Mouse (Mus musculus) heart, postnatal 36 days (tissue): Measurements from ENCODE around the gene Fam71b. TPM values are rescaled to one million over a fixed set of nuclear protein-coding genes. Genes with fewer than 3 reads are reported as not detected.

ENCODE experiments used
- DNase-seq, 2 experiments: peaks; one replicate each; pipeline ENCODE4 v3.0.0; 2021 to 2022
- intact Hi-C: fragments of 180-260 bp; cut with DNase I; formaldehyde crosslinking; loops from one replicate; pipeline ENCODE4 v1.15.1; 2025
- total RNA-seq, 2 experiments: library from RNA; stranded (reverse); gene quantifications; 2 replicates each; pipeline ENCODE4 v1.2.3; 2021

Gene Fam71b
- total RNA-seq, 2 experiments from 2014 or later = not detected

DNA sequence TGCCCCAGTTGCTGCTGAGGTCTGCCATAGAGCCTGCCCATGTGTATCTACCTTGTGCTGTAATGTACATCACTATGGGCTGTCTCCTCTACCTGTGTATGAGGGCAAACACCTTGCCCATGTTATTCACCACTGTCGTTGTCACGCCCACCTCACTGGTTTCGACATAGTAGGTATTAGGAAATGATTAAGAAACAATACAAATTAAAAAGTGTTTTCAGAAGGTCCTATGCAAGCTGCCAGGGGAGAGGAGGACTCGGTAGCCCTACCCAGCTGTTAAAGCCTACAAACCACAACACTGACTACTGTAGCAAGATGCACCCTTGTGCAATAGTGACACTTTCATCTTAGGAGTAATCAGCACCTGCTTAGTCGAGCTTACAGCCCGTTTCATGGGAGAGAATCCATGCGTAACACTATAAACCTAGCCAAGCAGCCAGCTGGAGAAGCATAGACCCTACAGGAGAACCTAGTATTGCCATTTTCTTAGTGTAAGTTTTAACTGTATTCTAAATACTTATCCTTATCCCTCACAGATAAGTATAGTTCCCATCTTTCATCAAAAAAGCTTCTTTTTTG lies 16.2 kb upstream of the Fam71b start:
- DNase-seq = no peak
- intact Hi-C loops = no loop called here

DNA sequence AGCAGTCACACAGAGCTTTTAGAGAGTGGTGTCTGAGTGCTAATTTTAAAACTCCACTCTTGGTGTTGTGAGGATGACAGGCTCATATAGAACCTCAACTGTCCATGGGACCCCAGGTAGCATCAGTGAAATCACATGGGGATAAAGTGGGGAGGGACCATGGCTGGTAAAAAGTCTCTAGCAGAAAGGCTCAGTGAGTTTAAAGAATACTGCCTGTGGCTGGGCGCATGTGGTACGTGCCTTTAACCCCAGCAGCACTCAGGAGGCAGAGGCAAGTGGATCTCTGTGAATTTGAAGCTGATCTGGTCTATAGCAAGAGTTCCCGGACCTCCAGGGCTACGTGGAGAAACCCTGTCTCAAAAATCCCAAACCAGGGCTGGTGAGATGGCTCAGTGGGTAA lies 13.9 kb upstream of the Fam71b start:
- no peak for DNase-seq
- intact Hi-C loops = no loop called here

DNA sequence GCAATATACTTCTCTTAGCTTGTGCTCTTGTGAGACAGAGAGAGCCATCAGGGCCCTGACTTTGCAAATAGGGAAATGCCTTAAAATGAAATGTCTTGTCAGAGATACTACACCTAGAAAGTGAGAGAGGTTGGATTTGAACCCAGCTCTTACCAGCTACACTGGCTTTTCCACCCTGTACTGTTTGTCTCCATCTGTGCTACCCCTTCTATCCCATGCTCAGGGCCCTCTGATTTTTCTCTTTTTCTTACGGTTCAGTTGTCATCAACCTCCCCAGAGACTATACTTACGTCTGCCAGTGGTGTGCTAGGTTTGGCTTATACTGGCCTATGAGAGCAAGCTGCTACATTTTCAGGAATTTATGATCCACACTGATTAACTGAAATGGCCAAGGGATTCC lies 11.4 kb upstream of the Fam71b start:
- DNase-seq = no peak
- intact Hi-C loops = no loop called here

DNA sequence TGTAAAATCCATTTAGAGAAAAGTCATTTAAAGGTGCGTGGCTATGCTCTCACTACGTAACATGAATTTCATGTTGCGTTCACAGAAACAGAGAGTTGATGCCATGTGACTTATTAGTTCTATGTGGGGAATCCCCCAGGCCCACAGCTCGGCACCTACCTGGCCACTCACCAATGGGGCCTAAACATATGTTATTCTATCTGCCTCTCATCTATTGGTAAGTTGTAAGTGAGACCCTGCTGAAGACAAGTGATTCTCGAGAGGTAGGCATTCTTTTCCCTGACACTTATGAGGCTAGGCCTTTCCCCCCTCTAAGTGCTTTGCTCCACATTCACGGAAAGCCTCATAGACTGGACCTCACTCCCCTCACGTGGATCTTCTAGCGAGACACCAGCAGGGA lies 9.8 kb upstream of the Fam71b start:
- intact Hi-C loops = no loop called here
- DNase-seq = no peak

DNA sequence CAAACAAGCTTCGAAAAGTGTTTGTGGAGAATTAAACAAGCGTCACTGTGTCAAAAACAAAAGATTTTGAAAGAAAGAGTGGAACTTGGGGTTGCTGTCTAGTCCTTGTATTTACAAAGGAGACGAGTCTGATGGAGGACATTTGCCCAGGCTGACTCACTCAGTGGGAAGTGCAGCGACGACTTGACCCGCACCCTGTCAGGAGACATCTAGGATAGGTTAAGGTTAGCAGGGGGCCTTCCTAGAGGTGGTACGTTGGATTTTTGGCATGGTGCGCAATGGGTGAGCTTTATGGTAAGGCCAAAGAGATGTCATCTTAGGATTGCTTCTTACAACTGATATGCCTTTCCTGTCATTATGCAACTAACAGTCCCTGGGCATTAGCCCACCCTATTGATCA lies 9.3 kb upstream of the Fam71b start:
- DNase-seq = no peak
- intact Hi-C loops = no loop called here

DNA sequence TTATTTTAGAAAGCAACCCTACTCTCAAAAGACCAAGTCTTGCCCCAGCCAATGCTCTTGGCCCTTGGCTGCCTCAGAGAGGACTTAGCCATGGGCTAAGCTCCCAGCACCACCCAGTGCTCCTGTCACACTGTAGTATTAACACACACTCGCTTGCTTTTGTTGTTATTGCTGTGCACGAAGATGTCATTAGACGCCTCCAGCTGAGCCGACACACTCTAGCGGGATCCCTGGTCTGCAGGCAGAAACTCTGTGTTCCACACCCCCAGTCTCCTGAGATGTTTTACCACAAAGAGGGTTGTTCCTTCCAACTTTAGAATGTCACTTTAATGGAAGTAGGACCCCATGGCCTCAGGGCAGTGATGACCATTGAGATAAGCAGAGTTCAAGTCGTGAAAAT lies 7.9 kb upstream of the Fam71b start:
- no peak for DNase-seq
- intact Hi-C loops = no loop called here

DNA sequence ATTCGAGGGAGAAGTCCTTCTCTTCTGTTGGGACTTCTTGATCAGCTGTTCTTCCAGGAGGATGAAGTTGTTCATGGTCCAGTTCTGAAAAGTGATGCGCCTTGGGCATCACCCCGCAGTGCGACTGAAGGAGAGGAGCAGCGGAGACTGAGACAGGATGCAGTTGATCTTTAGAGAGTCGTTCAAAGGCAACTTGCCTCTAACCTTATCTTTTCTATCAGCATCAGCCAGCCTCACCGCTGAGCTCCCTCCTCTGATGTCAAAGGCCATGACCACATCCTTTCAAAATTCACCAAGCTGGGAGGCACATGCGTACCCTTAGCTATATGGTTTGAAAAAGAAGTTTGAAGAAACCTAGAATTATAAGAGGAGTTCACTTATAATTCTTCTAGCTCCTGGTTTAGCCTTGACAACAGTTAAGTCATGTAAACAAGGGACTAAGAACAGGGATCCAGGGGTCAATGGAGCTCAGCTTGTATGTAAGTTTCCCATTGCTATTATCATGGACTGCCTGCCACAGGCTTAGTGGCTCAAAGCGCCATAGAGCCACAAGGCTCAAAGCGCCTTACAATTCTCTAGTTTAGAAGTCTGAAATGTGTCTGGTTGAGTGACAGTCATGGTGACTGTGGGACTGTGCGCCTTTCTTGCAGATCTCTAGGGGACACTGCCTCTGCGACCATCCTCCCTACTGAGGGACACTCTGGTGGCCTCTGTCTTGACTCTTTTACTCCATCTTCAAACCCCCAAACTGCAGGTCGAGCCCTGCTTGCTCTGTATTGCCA lies 6.8 kb upstream of the Fam71b start, which contains the start of gene Itk:
Gene Itk, minus strand, starts transcription at position 180 of the 782 bp plus-strand sequence.
- intact Hi-C loops = no loop called here
- no peak for DNase-seq

DNA sequence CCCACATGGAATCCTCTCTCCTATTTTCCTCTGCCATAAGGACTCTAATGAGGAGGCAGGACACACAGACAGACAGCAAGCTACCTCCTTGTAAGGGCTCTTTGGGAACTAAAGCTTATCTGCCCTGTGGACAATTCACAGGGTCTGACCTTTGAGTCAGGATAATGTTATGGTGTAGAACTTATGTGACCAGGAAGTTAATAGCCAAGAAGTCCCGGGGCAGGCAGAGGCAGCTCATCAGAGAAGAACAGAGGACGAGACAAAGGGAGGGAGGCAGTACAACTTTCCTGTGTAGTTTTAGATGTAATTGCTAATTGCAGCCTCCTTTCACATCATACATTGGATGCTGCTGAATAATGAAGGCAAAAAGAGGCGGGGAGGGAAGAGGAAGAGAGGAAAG lies 5.7 kb upstream of the Fam71b start:
- intact Hi-C loops = no loop called here
- no peak for DNase-seq

DNA sequence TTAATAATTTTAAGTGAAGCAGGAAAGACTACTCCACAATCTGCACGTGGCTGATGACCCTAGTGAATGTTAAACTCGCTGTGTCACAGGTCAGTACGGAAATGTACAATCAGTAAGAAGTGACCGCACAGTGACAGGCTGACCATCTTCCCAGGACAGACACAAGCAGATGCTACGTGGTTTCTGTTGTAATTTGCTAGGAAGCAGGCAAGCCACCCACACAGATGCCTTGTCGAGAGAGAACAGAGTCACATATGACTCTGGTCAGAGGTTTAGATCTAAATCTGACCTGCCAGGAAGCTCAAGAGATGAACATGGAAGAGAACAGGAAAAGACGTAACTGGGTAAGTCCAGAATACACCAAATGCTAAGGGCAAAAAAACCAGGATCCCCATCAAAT lies 3.5 kb upstream of the Fam71b start:
- DNase-seq = no peak
- intact Hi-C loops = no loop called here

DNA sequence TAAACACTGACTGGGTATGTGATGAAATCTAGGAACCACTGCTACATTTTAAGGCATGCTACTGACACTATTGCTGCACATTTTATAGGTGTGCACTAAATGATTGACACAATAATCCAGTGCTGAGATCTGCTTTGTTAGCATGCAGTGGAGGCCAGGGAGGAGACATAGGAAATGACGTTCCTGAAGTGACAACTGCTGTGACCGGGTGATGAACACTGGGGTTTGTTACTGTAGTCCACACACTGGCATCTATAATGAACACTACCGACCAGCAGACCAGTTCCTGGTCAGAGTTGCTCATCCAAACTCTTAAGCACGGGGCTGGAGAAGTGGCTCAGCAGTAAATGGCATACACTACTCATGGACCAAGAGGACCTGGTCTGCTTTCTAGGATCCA lies 2.9 kb upstream of the Fam71b start:
- no peak for DNase-seq
- intact Hi-C loops = no loop called here

DNA sequence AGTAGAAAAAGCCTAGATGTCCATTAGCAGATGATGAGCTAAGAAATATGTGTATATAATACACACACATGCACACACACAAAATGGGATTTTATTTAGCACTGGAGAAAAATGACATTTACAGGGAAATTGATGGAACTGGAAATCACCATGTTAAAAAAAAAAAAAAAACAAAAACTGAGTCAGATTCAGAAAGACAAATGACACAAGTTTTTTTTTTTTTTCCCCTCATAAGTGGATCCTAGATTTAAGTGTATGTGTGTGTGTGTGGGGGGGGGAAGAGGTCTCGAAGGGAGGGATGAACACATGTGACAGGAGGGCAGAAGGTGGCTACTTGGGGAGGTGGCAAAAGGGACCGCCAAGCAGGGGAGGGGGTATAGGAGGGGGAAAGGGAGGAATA lies 1.3 kb upstream of the Fam71b start:
- intact Hi-C loops = no loop called here
- no peak for DNase-seq

DNA sequence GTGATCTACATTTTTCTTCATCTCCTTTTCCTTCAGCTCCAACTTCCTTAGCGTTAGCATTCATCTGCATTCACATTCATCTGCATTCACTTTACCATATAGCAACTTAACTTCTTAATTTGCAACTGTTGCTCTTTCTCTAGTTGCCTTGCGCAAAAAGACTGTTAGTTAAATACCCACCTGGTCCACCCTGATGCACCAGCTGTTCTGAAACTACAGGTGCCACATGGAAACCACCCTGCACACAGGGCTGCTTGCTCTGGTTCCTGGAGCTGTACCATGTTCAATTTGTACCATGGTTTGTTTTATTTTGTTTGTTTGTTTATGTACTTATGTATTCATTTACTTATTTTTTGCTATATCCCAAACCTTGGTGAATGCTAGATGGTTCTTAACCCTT lies 661 bp upstream of the Fam71b start:
- intact Hi-C loops = no loop called here
- DNase-seq = no peak

DNA sequence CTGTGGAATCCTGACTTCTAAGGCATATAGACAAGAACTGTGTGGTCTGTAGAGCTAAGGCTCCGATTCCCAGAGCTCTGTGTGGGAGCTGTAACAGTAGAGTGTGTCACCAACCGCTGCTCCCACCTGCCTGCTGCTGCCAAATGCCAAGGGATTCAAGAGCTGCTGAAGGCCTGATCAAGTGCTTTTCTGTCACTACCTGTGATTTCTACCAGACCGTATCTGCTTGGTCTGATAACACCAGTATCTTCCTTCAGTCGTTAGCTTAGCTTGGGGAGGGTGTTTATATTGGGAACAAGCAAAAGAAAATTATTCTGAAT lies 461 bp downstream of the Fam71b start:
- intact Hi-C loops = no loop called here
- no peak for DNase-seq

DNA sequence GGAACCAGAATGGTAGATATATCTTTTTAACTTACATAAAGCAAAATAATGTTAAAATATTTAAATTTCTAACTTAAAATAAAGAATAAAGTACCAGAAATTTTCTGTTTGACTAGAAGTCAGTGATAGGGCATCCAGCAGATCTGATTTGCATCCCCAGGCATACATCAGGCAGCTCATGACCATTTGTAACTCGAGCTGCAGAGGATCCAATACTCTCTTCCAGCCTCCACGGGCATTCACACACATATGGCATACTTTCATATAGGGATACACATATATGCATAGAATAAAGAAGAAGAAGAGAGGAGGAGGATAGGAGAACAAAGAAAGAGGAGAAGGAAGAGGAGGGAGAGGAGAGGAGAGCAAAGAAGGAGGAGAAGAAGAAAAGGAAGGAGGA lies 1.5 kb downstream of the Fam71b start:
- intact Hi-C loops = no loop called here
- no peak for DNase-seq

DNA sequence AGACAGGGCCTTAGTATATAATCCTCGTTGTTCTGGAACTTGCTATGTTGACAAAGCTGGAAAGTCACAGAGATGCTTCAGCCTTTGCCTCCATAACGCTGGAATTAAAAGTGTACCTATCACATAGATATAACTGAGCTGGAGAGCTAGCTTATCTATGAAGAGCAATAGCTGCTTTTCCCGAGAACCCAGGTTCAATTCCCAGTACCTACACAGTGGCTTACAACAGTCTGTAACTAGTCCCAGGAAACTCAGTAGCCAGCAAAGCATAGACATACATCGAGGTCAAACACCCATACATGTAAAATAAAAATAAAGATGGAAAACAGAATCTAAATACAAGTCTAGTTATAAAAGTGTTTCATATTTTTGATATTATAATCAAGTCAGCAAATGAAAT lies 2.1 kb downstream of the Fam71b start:
- DNase-seq = no peak
- intact Hi-C loops = no loop called here

DNA sequence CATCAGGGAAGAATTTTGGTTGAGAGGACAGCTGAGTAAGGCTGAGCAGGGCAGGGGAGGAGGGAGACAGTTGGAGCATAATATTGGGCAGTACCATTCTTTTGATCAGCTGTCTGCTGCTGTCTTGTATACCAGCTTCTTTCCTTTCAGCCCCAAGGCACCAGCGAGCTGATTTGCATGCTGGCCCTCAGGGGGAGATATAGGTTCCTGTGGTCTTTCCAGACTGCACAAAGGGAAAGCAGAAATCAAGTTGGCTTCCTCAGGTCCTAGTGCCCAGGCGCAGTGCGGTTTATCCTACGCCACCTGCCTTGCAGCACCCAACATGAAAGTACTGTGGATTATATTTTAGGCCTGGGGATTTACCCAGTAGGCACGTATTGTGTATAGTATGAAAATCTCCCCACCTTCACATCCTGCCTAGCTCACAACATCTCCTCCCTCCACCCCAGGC lies 2.6 kb downstream of the Fam71b start:
- intact Hi-C loops = no loop called here

DNA sequence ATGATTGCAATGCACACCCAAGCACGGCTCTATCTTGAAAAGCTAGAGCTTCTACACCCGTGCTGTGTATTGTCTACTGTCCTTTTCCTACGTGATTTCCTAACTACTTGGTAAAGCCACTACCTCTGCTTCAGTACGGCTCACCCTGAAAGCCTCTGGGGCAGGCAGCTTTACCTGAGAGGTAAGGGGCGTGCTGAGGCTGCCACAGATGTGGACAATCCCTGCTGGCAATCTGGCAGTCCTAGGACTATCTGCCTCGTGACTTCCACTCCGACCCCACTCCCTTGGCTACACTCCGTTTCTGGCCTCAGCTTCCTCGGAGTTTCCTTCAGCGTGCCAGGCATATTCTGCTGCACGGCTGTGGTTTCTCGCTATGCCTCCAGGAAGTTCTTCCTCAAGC lies 5.2 kb downstream of the Fam71b start:
- DNase-seq = no peak
- intact Hi-C loops = no loop called here

More for the DNA sequence above, 2.6 kb downstream of the Fam71b start:
- DNase-seq = no peak

DNA sequence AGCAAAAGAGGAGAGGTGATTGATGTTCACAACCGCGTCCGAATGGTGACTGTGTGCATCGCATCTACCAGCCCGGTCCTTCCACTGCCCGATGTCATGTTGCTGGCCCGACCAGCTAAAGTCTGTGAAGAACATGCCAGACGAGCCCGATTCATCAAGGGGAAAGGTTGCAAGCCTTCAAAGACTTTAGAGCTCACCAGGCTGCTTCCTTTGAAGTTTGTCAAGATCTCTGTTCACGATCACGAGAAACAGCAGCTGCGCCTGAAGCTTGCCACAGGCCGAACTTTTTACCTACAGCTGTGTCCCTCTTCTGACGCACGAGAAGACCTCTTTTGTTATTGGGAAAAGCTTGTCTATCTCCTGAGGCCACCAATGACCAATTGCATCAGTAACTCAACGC lies 8.6 kb downstream of the Fam71b start:
- DNase-seq = no peak
- intact Hi-C loops = no loop called here

DNA sequence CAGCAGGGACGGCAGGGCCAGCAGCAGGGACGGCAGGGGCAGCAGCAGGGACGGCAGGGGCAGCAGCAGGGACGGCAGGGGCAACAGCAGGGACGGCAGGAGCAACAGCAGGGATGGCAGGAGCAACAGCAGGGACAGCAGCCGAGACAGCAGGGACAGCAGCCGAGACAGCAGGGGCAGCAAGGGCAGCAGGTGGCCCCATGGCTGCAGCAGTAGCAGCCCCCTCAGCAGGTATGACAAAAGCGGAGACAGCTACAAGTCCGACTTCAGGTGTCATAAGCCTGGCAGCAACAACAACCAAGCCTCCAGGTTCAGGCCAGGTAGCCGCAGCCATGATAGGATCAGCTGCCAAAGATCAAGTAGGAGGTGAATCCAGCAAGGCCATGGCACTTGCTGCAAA lies 10.4 kb downstream of the Fam71b start:
- intact Hi-C loops = no loop called here
- no peak for DNase-seq

DNA sequence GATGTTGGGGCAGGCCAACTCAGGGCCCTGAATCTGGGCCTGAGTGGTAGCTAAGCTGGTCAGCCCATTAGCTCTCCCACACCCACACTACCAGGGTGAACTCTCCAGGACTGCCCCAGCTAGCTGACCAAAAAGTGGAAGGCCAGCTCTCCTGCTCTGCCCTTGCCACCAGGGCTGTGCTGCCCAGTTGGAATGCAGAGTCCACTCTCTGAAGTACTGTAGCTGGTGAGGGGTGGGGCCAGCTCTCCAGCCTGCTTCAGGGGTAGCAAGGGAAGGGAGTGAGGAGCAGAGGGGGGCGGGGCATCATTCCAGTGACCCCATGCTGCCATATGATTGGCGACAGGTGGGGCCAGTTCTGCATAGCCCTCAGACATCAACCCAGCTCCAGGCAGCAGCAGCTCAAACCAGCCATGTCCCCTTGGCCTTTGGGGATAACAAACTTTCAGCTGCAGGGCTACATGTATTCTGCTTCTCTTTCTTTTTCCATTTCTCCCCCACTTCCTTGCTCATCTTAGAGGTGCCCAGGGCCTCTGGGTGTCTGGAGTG lies 13.7 kb downstream of the Fam71b start:
- intact Hi-C loops = no loop called here
- no peak for DNase-seq

DNA sequence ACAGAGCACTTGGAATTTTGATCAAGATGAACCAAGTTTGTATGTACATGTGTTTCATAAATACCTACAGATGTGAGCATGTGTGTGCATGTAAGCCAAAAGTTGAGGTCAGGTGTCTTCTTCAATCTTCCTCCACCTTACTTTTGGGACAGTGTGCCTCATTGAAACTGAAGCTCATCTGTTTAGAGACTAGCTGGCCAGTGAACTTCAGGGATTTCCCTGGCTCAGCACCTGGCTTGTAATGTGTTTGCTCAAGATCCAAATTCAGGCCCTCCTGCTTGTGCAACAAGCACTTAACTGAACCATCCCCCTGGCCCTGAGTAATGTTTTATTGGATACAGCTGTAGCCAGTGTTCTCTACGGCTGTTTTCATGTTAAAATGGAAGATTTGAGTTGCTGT lies 22.1 kb downstream of the Fam71b start:
- intact Hi-C loops = no loop called here
- DNase-seq = no peak

DNA sequence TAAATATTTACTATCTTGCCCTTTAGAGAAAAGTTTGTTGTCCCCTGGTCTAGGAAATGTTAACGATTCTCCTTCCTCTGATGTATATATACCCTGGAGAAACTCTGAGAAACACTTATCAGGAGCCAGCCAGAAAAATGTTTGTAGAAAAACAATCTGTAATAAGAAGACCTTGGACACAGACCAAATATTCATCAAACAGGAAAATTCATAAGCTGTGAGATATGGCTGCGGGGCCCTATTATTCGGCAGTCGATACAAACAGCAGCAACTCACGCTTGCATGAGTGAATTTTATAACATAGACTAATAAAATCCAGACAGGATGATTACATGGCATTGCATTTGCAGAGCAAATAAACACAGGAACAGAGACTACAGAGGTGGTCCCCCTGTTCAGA lies 22.5 kb downstream of the Fam71b start:
- DNase-seq = no peak
- intact Hi-C loops = no loop called here
